Mouse (Mus musculus): ENCODE data around the gene Ncor2. TPM values are rescaled to one million over a fixed set of nuclear protein-coding genes. Genes with fewer than 3 reads are reported as not detected.

Gene Ncor2
- polyA plus RNA-seq, 1 experiment from 2014 or later = 17.2 TPM

- H3K4me3 ChIP-seq (ENCODE audit: low read depth, low read length) = no peak overlapping the region
Measured at GRCm38 (mm10) chr5:125167524-125167923, 11.5 kb downstream of the Ncor2 start.

DNA sequence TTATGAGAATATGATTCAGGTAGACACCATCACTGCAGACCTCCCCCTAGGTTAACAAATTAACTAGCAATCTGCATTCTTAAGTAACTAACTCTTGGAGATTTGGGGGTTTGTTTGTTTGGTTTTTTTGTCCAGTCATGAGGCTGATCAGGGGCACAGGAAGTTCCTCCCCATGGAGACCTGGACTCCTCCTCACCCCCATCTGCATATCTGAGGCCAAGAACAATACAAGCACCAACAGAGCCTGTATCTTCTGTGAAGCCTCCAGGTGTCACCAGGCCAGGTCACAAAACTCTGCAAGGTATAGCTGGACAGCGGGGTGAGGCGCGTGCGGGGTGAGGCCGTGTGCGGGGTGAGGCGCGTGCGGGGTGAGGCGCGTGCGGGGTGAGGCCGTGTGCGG lies 13.0 kb downstream of the Ncor2 start:
- ATAC-seq (replicated peaks; ENCODE audit: low FRiP score) (no peak), DNase-seq (ENCODE audit: low spot score) (no peak)
- H3K27ac ChIP-seq (ENCODE audit: low read depth, low read length) = no peak overlapping the region
- H3K9me3 ChIP-seq (ENCODE audit: control insufficient read depth, low read length) = no peaks in the 10 kb centered on the region
- no peak overlapping the region for H3K4me3 ChIP-seq (ENCODE audit: low read depth, low read length)
- H3K27me3 ChIP-seq (replicated peaks; ENCODE audit: control insufficient read depth, insufficient read depth, low read length) = no peaks in the 10 kb centered on the region
- no peaks in the 10 kb centered on the region for H3K36me3 ChIP-seq (ENCODE audit: control insufficient read depth, insufficient read depth, low read length)
- H3K9ac ChIP-seq (ENCODE audit: low read depth, low read length) = no peak overlapping the region
- H3K4me2 ChIP-seq = no peak overlapping the region
- 94% methylated on average over 14 of the region's 14 CpGs for WGBS
- H3K4me1 ChIP-seq (replicated peaks; ENCODE audit: control insufficient read depth, insufficient read depth, low read length) = peaks cover 60% of the 10 kb centered on the region

More at GRCm38 (mm10) chr5:125167524-125167923, 11.5 kb downstream of the Ncor2 start:
- Histone ChIP-seq H3K27ac (ENCODE audit: low read depth, low read length) (0 out of 2 replicates have a peak overlapping the region, but pooled peaks have one; percentile 15), H3K9me3 (ENCODE audit: control insufficient read depth, low read length) (no peaks in the 10 kb centered on the region), H3K36me3 (ENCODE audit: control insufficient read depth, insufficient read depth, low read length) (no peaks in the 10 kb centered on the region), H3K4me1 (replicated peaks; ENCODE audit: control insufficient read depth, insufficient read depth, low read length) (peaks cover 63% of the 10 kb centered on the region), H3K4me2 (no peak overlapping the region), H3K9ac (ENCODE audit: low read depth, low read length) (no peak overlapping the region), H3K27me3 (replicated peaks; ENCODE audit: control insufficient read depth, insufficient read depth, low read length) (no peaks in the 10 kb centered on the region)
- WGBS = 78% methylated on average over 5 of the region's 5 CpGs
- no peak for ATAC-seq (replicated peaks; ENCODE audit: low FRiP score)
- DNase-seq (ENCODE audit: low spot score) = no peak

DNA sequence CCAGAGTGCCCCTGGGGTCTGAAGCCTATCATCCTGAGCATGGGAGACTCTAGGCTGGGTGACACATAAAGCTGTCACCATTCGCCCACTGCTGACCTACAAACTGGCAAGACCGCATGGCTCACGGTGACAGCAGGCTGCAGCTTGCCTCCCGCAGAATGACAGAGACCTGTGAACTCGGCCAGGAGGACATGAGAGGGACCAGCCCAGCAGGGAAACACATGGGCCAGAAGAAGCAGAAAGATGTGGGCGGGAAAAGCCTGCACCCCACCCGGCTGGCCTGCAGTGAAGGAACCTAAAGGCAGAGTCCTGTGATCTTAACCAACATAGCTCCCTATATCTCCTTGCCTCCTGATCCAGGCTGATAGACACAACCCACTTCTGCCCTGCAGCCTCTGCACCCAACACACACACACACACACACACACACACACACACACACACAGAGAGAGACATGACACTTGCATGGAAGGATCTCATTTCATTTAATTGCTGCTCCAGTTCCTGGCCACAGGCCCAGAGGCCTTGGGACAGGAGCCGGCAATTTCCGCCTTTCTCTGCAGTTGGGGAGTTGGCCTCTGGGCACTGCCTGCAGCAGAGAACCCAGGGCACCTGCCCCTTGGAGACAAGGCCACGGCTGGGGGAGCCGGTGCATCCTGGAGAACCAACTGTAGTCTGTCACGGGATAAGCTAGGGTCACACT lies 14.4 kb downstream of the Ncor2 start:
- Histone ChIP-seq H3K9ac (ENCODE audit: low read depth, low read length) (no peak overlapping the region), H3K4me2 (no peak overlapping the region), H3K4me1 (replicated peaks; ENCODE audit: control insufficient read depth, insufficient read depth, low read length) (peaks cover 66% of the 10 kb centered on the region), H3K4me3 (ENCODE audit: low read depth, low read length) (no peak overlapping the region), H3K27me3 (replicated peaks; ENCODE audit: control insufficient read depth, insufficient read depth, low read length) (no peaks in the 10 kb centered on the region), H3K27ac (ENCODE audit: low read depth, low read length) (no peak overlapping the region), H3K9me3 (ENCODE audit: control insufficient read depth, low read length) (no peaks in the 10 kb centered on the region), H3K36me3 (ENCODE audit: control insufficient read depth, insufficient read depth, low read length) (no peaks in the 10 kb centered on the region)
- 60% methylated on average over 12 of the region's 12 CpGs for WGBS
- no peak for DNase-seq (ENCODE audit: low spot score)
- ATAC-seq (replicated peaks; ENCODE audit: low FRiP score) = no peak

GRCm38 (mm10) chr5:125163441-125164050 lies 15.5 kb downstream of the Ncor2 start:
- H3K4me3 ChIP-seq (ENCODE audit: low read depth, low read length) = no peak overlapping the region
- H3K27ac ChIP-seq (ENCODE audit: low read depth, low read length) = no peak overlapping the region
- WGBS = 40% methylated on average over 8 of the region's 8 CpGs
- no peaks in the 10 kb centered on the region for H3K27me3 ChIP-seq (replicated peaks; ENCODE audit: control insufficient read depth, insufficient read depth, low read length)
- no peak overlapping the region for H3K9ac ChIP-seq (ENCODE audit: low read depth, low read length)
- no peaks in the 10 kb centered on the region for H3K9me3 ChIP-seq (ENCODE audit: control insufficient read depth, low read length)
- no peak overlapping the region for H3K4me2 ChIP-seq
- H3K36me3 ChIP-seq (ENCODE audit: control insufficient read depth, insufficient read depth, low read length) = no peaks in the 10 kb centered on the region
- ATAC-seq (replicated peaks; ENCODE audit: low FRiP score) (no peak), DNase-seq (ENCODE audit: low spot score) (no peak)
- peaks cover 76% of the 10 kb centered on the region for H3K4me1 ChIP-seq (replicated peaks; ENCODE audit: control insufficient read depth, insufficient read depth, low read length)

GRCm38 (mm10) chr5:125162461-125162860 lies 16.6 kb downstream of the Ncor2 start:
- H3K36me3 ChIP-seq (ENCODE audit: control insufficient read depth, insufficient read depth, low read length) = no peaks in the 10 kb centered on the region
- H3K4me2 ChIP-seq = no peak overlapping the region
- H3K9ac ChIP-seq (ENCODE audit: low read depth, low read length) = no peak overlapping the region
- H3K27me3 ChIP-seq (replicated peaks; ENCODE audit: control insufficient read depth, insufficient read depth, low read length) = no peaks in the 10 kb centered on the region
- H3K4me3 ChIP-seq (ENCODE audit: low read depth, low read length) = no peak overlapping the region
- 44% methylated on average over 3 of the region's 3 CpGs for WGBS
- H3K4me1 ChIP-seq (replicated peaks; ENCODE audit: control insufficient read depth, insufficient read depth, low read length) = peaks cover 77% of the 10 kb centered on the region
- no peak overlapping the region for H3K27ac ChIP-seq (ENCODE audit: low read depth, low read length)
- DNase-seq (ENCODE audit: low spot score) = no peak
- ATAC-seq (replicated peaks; ENCODE audit: low FRiP score) = no peak
- no peaks in the 10 kb centered on the region for H3K9me3 ChIP-seq (ENCODE audit: control insufficient read depth, low read length)

GRCm38 (mm10) chr5:125159804-125160405 lies 19.1 kb downstream of the Ncor2 start:
- WGBS = 58% methylated on average over 14 of the region's 14 CpGs
- ATAC-seq (replicated peaks; ENCODE audit: low FRiP score) = no peak
- no peak for DNase-seq (ENCODE audit: low spot score)
- peak overlapping the region; percentile 58; the same call in 1 of the 2 replicates for H3K27ac ChIP-seq (ENCODE audit: low read depth, low read length)
- no peak overlapping the region for H3K9ac ChIP-seq (ENCODE audit: low read depth, low read length)
- no peak overlapping the region; the same call in 1 of the 2 replicates for H3K4me2 ChIP-seq
- peaks cover 69% of the 10 kb centered on the region for H3K4me1 ChIP-seq (replicated peaks; ENCODE audit: control insufficient read depth, insufficient read depth, low read length)
- H3K9me3 ChIP-seq (ENCODE audit: control insufficient read depth, low read length) = no peaks in the 10 kb centered on the region
- H3K36me3 ChIP-seq (ENCODE audit: control insufficient read depth, insufficient read depth, low read length) = no peaks in the 10 kb centered on the region
- H3K4me3 ChIP-seq (ENCODE audit: low read depth, low read length) = no peak overlapping the region
- no peaks in the 10 kb centered on the region for H3K27me3 ChIP-seq (replicated peaks; ENCODE audit: control insufficient read depth, insufficient read depth, low read length)

- Histone ChIP-seq H3K4me3 (ENCODE audit: low read depth, low read length) (no peak overlapping the region), H3K36me3 (ENCODE audit: control insufficient read depth, insufficient read depth, low read length) (no peaks in the 10 kb centered on the region), H3K27me3 (replicated peaks; ENCODE audit: control insufficient read depth, insufficient read depth, low read length) (no peaks in the 10 kb centered on the region), H3K9me3 (ENCODE audit: control insufficient read depth, low read length) (no peaks in the 10 kb centered on the region), H3K4me1 (replicated peaks; ENCODE audit: control insufficient read depth, insufficient read depth, low read length) (peaks cover 64% of the 10 kb centered on the region), H3K4me2 (peak overlapping the region; percentile 37), H3K9ac (ENCODE audit: low read depth, low read length) (no peak overlapping the region), H3K27ac (ENCODE audit: low read depth, low read length) (peak overlapping the region; percentile 58)
- 21% methylated on average over 12 of the region's 12 CpGs for WGBS
- DNase-seq (ENCODE audit: low spot score) (peak; percentile 62), ATAC-seq (replicated peaks; ENCODE audit: low FRiP score) (peak; percentile 35)
Measured at GRCm38 (mm10) chr5:125159293-125159692, 19.7 kb downstream of the Ncor2 start.

DNA sequence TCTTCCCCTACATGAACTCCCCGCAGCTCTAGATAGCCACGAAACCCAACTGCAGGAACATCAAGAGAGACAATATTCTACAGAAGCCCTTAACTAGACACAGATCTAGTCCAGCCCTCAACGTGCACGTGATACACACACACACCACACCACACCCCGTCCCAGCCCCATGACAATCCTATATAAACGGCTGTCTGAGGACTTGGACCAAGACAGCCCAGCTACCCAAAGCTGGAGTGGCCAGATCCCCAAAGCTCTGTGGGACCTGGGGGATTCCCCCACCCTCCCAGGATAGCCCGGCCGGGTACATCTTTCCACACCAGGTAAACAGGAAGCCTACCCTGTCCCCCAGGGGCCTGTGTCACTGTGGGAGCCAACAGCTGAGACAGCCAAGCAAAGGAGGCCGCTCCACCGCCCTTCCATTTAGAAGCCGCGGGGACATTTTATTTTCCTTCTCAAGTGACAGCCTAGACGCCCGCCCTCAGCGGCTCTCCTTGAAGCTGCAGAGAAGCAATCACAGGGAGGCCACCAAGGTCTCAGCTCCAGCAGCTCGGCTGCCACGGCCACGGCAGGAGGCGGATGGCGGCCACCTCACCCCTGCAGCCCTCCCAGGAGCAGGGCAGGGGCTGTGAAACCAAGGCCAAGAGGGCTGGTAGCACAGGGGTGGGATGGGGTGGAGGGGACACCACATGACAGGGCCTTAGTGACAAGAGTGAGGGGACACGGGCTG lies 20.6 kb downstream of the Ncor2 start:
- H3K4me3 ChIP-seq (ENCODE audit: low read depth, low read length) = no peak overlapping the region
- DNase-seq (ENCODE audit: low spot score) (no peak), ATAC-seq (replicated peaks; ENCODE audit: low FRiP score) (peak; percentile 79)
- H3K9me3 ChIP-seq (ENCODE audit: control insufficient read depth, low read length) = no peaks in the 10 kb centered on the region
- 19% methylated on average over 21 of the region's 21 CpGs for WGBS
- peak overlapping the region; percentile 37 for H3K4me2 ChIP-seq
- H3K9ac ChIP-seq (ENCODE audit: low read depth, low read length) = peak overlapping the region; percentile 4; the same call in 1 of the 2 replicates
- H3K36me3 ChIP-seq (ENCODE audit: control insufficient read depth, insufficient read depth, low read length) = no peaks in the 10 kb centered on the region
- peak overlapping the region; percentile 58; the same call in 1 of the 2 replicates for H3K27ac ChIP-seq (ENCODE audit: low read depth, low read length)
- no peaks in the 10 kb centered on the region for H3K27me3 ChIP-seq (replicated peaks; ENCODE audit: control insufficient read depth, insufficient read depth, low read length)
- H3K4me1 ChIP-seq (replicated peaks; ENCODE audit: control insufficient read depth, insufficient read depth, low read length) = peaks cover 63% of the 10 kb centered on the region
